Mouse (Mus musculus) bone marrow macrophage, adult 2 months (primary cell): ENCODE data around the gene Kif3c.

Experiments used
- CTCF ChIP-seq: IDR thresholded peaks from 2 replicates; pipeline ENCODE4 v1.5.1; 2012; ENCODE audit warnings: low read depth, mild to moderate bottlenecking, low read length, moderate library complexity
- POLR2A ChIP-seq: IDR thresholded peaks from 2 replicates; pipeline ENCODE4 v1.6.1; 2012; ENCODE audit warnings: mild to moderate bottlenecking, low read depth, low read length, borderline replicate concordance

- no peak for TF ChIP-seq POLR2A
- TF ChIP-seq CTCF = peak; percentile 99
Observed at GRCm38 (mm10) chr12:3390577-3391262, 25.8 kb downstream of the Kif3c start.
